Mouse (Mus musculus) small intestine, adult 2 months (tissue): ENCODE results near the gene Slit1. TPM values are rescaled to one million over a fixed set of nuclear protein-coding genes. Genes with fewer than 3 reads are reported as not detected.
A peak's percentile ranks its signal among the peaks of the same experiment; 100 is the strongest.

Experiments used
- H3K27ac ChIP-seq: fragments of 200-500 bp; 2 replicates; pipeline ENCODE4 v1.5.1; 2012; ENCODE audit warnings: low read depth, low read length, control low read depth, inconsistent platforms; ENCODE audit not compliant: insufficient read depth
- H3K27me3 ChIP-seq: fragments of 200-500 bp; 2 replicates; pipeline ENCODE4 v1.6.1; 2012; ENCODE audit warnings: mild to moderate bottlenecking, moderate library complexity, low read length, inconsistent platforms; ENCODE audit not compliant: control insufficient read depth, insufficient read depth
- H3K36me3 ChIP-seq: fragments of 200-500 bp; 2 replicates; pipeline ENCODE4 v1.6.1; 2012; ENCODE audit warnings: mild to moderate bottlenecking, low read length, control low read depth, inconsistent platforms; ENCODE audit not compliant: control insufficient read depth, insufficient read depth
- H3K4me1 ChIP-seq: fragments of 200-500 bp; 2 replicates; pipeline ENCODE4 v1.6.1; 2012; ENCODE audit warnings: low read length, inconsistent platforms, mixed read lengths; ENCODE audit not compliant: control insufficient read depth, insufficient read depth, insufficient read length
- H3K4me3 ChIP-seq: fragments of 200-500 bp; 2 replicates; pipeline ENCODE4 v1.5.1; 2012; ENCODE audit warnings: low read depth, mild to moderate bottlenecking, control low read depth, inconsistent platforms, low read length, moderate library complexity
- CTCF ChIP-seq: fragments of 200-500 bp; IDR thresholded peaks from 2 replicates; pipeline ENCODE4 v1.5.1; 2012; ENCODE audit warnings: low read depth, mild to moderate bottlenecking, control low read depth, inconsistent platforms, low read length, moderate library complexity, mixed read lengths; ENCODE audit not compliant: insufficient replicate concordance, insufficient read length; ENCODE audit errors: extremely low read depth
- POLR2A ChIP-seq: fragments of 200-500 bp; IDR thresholded peaks from 2 replicates; pipeline ENCODE4 v1.6.1; 2012; ENCODE audit warnings: low read depth, mild to moderate bottlenecking, control low read depth, inconsistent platforms, low read length, moderate library complexity
- WGBS: fragments of 180-500 bp; shearing (Covaris S2); methylation state at CpG from one replicate; pipeline ENCODE4 v1.1.7; 2018; 5-methylcytosine and 5-hydroxymethylcytosine counted together
- polyA plus RNA-seq: library from polyadenylated mRNA; depleted of rRNA; stranded (reverse); fragments of >200 nt; gene quantifications from 2 replicates; pipeline ENCODE4 v1.2.3, GENCODE M21; 2012; rRNA removed

Gene Slit1
- 0.27 and 0.94 TPM in 2 replicates for polyA plus RNA-seq

DNA sequence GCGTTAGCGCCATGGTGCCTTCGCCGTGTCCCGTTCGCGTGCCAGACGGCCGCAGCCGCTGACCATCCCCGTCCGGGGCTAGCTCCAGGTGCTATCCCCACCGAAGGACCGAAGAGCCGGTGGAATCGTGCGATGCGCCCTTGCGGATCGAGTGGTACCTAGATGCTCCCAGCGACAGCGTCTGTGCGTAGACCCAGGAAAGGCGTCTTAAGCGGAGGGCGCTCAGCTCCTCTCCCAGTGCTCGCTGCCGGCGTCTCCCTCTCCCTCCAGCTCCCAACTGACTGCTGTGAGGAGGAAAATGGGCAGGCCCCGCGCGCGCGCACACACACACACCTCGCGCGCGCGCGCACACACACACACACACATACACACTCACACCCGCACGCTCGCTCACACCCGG lies at the start of gene Slit1:
TSS of gene Slit1 (minus strand) at position 270 of the 400 bp plus-strand sequence.
- Histone ChIP-seq H3K27ac (no peak within 1 kb of the TSS), H3K4me1 (no peaks in the 10 kb centered on the region; the same call in 1 of the 2 replicates), H3K36me3 (no peaks in the 10 kb centered on the region), H3K27me3 (peaks cover 30% of the 10 kb centered on the region), H3K4me3 (peak within 1 kb of the TSS; percentile 15)
- 3% methylated on average over 37 of the region's 44 CpGs for WGBS
- no peak for TF ChIP-seq POLR2A
- TF ChIP-seq CTCF: no peak

DNA sequence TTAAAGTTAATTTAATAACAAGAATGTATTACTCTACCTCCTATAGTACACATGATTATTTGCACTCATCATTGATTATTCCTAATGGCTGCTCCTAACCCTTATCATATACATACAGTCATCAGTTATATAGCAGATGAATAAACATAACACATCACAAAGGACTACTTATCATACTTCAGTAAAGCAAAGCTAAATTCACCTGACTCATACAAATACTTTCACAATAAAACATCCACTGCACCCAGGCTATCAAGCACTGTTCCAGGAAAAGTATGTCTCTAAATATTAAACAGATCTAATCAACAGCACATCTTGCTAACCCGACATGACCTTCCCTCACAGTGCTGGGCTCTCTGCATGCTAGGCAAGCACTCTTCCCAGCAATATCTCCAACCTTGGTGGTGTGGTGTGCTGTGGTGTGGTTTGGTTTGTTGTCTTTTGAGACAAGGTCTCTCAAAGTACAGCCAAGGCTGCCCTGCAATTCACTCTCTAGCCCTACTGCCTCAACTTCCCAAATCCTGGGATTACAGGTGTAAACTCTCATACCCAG lies 49.5 kb upstream of the Slit1 start:
- TF ChIP-seq POLR2A (no peak), CTCF (no peak)
- Histone ChIP-seq H3K36me3 (peaks cover 3% of the 10 kb centered on the region), H3K4me3 (no peak overlapping the region), H3K4me1 (peaks cover 24% of the 10 kb centered on the region), H3K27me3 (no peaks in the 10 kb centered on the region), H3K27ac (peak overlapping the region; percentile 93)
- WGBS: 4% methylated on average over 1 of the region's 1 CpGs

DNA sequence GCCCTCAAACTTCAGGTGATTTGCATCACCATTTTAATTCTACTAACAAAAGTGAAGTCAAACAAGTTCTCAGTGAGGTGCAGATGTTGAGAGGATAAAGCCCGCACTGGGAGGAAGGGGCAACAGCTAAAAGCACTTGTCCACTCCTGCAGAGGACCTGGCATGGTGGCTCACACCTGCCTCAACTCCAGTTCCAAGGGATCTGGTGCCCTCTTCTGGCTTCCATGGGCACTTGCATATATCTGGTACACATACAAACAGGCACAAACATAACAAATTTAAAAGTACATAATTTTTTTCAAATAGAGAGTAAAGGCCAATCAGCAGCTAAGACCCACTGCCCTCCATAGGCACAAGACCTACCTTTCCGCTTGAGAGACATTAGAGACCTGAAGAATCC lies 47.9 kb upstream of the Slit1 start:
- H3K27ac ChIP-seq: no peak overlapping the region
- H3K36me3 ChIP-seq: peaks cover 8% of the 10 kb centered on the region
- no peak overlapping the region for H3K4me3 ChIP-seq
- TF ChIP-seq POLR2A (no peak), CTCF (peak; percentile 53; the same call in 1 of the 2 replicates)
- peaks cover 18% of the 10 kb centered on the region for H3K4me1 ChIP-seq
- no peaks in the 10 kb centered on the region for H3K27me3 ChIP-seq
- WGBS: 98% methylated on average over 2 of the region's 2 CpGs

DNA sequence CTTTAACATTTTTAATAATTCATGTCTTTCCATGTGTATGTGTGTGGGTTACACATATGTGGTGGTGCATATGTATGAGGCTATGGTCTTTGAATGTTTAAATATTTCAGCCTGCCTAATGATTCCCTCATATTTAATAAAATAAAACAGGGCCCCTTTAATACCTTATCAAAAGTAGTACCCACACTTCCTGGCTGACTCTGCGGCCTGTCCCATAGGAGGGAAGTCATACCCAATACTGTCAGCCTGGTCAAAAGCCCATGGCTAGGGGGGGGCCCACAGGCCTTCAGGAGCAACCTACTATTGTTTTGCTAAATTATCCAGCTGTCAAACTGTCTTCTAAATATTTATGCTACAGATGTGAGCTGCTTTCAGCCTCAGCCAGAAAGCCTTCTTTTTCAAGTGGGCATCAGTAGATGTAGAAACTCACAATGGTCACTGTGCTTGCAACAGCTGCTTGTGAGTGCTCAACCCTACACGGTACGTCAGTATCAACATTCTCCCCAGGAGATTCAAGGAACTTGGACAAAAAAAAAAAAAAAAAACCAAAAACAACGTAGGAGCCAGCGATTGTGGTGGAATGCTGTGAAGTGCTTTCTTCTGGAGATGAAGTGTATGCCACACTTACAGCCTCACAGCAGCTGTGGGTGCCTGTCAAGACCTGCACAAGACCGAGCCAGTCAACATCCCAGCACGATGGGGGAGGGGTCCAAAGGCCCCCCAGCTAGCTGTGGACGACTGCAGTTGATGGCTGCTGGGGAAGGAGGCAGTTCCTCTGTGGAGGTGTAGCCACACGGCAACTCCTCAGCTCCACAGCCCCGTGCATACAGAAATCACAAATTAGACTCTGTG lies 45.9 kb upstream of the Slit1 start:
- H3K36me3 ChIP-seq: peaks cover 22% of the 10 kb centered on the region
- no peaks in the 10 kb centered on the region for H3K27me3 ChIP-seq
- TF ChIP-seq CTCF: no peak
- no peak for TF ChIP-seq POLR2A
- no peak overlapping the region for H3K4me3 ChIP-seq
- H3K4me1 ChIP-seq: peaks cover 13% of the 10 kb centered on the region; the same call in 1 of the 2 replicates
- no peak overlapping the region for H3K27ac ChIP-seq
- 73% methylated on average over 10 of the region's 10 CpGs for WGBS

DNA sequence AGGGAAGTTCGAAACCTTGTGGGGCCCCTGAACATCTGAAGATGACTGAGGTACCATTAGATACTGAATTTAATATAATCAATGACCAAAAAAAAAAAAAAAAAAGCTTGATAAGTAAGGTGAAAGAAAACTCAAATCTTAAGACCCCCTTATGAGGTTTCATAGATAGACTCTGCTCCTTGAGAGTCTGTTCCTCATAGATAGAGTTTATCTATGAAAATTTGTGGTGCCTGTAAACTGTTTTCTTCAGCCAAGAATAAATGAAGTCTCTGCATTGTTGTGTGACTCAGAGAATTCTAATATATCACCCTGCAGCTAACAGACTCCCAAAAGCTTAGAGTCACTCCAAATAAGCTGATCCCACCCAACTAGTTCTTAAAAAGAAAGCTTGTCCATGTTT lies 43.4 kb upstream of the Slit1 start:
- WGBS: 98% methylated on average over 1 of the region's 1 CpGs
- H3K4me3 ChIP-seq: no peak overlapping the region
- TF ChIP-seq CTCF (no peak), POLR2A (no peak)

DNA sequence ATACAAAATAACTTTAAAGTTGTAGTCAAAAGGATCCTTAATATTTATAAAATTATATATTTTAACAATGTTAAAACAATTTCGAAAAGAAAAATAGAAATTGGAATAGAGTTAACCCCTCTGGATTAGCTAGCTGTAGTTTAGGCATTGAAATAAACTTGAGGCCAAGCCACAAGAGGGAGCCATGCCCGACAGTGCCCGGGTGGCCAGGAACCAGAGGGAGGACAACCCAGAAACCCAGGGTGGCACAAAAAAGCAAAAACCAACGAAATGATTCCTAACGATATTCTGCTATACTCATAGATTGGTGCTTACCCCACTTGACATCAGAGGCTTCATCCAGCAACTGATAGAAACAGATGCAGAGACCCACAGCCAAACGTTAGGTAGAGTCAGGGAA lies 34.0 kb upstream of the Slit1 start:
- 72% methylated on average over 6 of the region's 6 CpGs for WGBS
- TF ChIP-seq CTCF (peak; percentile 38; the same call in 1 of the 2 replicates), POLR2A (no peak)
- H3K27me3 ChIP-seq: no peaks in the 10 kb centered on the region
- peaks cover 45% of the 10 kb centered on the region for H3K36me3 ChIP-seq
- H3K4me3 ChIP-seq: no peak overlapping the region
- H3K27ac ChIP-seq: no peak overlapping the region
- no peaks in the 10 kb centered on the region for H3K4me1 ChIP-seq

More for the DNA sequence above, 43.4 kb upstream of the Slit1 start:
- Histone ChIP-seq H3K36me3 (peaks cover 26% of the 10 kb centered on the region), H3K27me3 (no peaks in the 10 kb centered on the region), H3K4me1 (peaks cover under 1% of the 10 kb centered on the region; the same call in 1 of the 2 replicates), H3K27ac (no peak overlapping the region)

DNA sequence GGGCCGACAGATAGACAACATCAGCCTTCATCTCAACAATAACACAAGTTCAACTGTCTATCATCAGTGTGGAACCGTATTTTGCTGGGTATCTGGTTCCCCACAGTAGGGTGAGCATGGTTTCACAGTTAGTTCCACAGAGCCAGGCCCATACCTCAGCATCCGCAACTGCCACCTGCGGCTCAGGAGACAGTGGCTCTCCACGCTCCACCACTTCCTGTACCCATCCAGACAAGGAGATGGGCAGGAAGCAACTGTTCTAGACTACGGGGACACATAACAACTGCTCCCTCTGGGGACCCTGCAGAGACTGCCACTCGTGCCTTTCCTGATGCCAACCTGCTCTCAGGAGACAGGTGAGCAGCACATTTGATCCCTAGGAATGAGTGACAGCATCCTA lies 25.2 kb upstream of the Slit1 start:
- H3K4me3 ChIP-seq: no peak overlapping the region
- H3K27me3 ChIP-seq: no peaks in the 10 kb centered on the region
- 84% methylated on average over 7 of the region's 7 CpGs for WGBS
- no peak overlapping the region for H3K27ac ChIP-seq
- TF ChIP-seq CTCF (no peak), POLR2A (no peak)
- H3K4me1 ChIP-seq: no peaks in the 10 kb centered on the region
- H3K36me3 ChIP-seq: peaks cover 18% of the 10 kb centered on the region
